Mouse (Mus musculus) inflammation-experienced regulatory T-cells, adult 16 weeks (primary cell): ENCODE measurements around the gene Gm14743. TPM values are rescaled to one million over a fixed set of nuclear protein-coding genes. Genes with fewer than 3 reads are reported as not detected.

Experiments
- polyA plus RNA-seq: library from polyadenylated mRNA; unstranded; fragments of 100-300 nt; shearing (Covaris generic); gene quantifications from one replicate; pipeline ENCODE4 v1.2.1, GENCODE M21; 2017

Gene Gm14743
- polyA plus RNA-seq = not detected

DNA sequence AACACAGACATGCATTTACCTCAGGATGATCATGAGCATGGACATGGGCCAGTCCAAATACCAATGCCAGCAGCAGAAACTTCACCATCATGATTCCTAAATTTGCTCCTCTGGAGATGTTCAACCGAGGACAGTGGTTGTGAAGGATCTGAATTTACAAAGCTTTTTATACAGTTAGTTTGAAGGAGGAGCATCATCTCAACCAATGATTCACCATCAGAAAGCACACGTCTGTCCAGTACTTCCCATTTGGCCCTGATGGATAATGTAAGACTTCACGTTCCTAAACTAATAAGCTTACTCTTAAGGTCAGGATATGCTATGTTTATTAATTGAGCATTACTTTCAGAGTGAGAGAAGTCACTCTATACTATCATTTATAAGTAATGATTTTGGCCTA is at the start of gene Gm14743:
TSS of gene Gm14743 (minus strand) at position 101 of the 400 bp plus-strand sequence.

Other genes with a start within 250 kb of the Gm14743 start
- not detected for gene Obp1a, start 154.5 kb downstream of the Gm14743 start, polyA plus RNA-seq
- not detected for gene Gm5938, start 120.5 kb downstream of the Gm14743 start, polyA plus RNA-seq
- gene Obp1b, start 59.1 kb downstream of the Gm14743 start, polyA plus RNA-seq = not detected
- gene 4930480E11Rik, start 123.7 kb upstream of the Gm14743 start, polyA plus RNA-seq = not detected